Mouse (Mus musculus): ENCODE measurements around the gene Dnmt1. TPM values are rescaled to one million over a fixed set of nuclear protein-coding genes. Genes with fewer than 3 reads are reported as not detected.

The Dnmt1 gene
- total RNA-seq, 1 experiment, result 122 TPM

GRCm38 (mm10) chr9:20966008-20966407 lies 6.3 kb upstream of the Dnmt1 start:
- H3K36me3 ChIP-seq (ENCODE audit: control insufficient read depth, insufficient read depth, low read length, poor library complexity, severe bottlenecking), result peaks cover 36% of the 10 kb centered on the region
- in situ Hi-C loops (cut with MboI; ENCODE audit: low sequenced_read_pairs in 2 of 2, unreplicated experiment in 2 of 2), result no loop called here

GRCm38 (mm10) chr9:20965606-20966005 lies 5.9 kb upstream of the Dnmt1 start:
- Histone ChIP-seq H3K36me3 (ENCODE audit: control insufficient read depth, insufficient read depth, low read length, poor library complexity, severe bottlenecking) (peaks cover 36% of the 10 kb centered on the region), H3K9me3 (ENCODE audit: control insufficient read depth, insufficient read depth, low read depth, low read length) (no peaks in the 10 kb centered on the region), H3K27ac (ENCODE audit: insufficient read depth, low read depth, low read length, poor library complexity, severe bottlenecking) (no peak overlapping the region), H3K9ac (ENCODE audit: insufficient read depth, low read depth, low read length, poor library complexity, severe bottlenecking) (no peak overlapping the region), H3K4me3 (ENCODE audit: insufficient read depth in 1 of 2, low read depth in 1 of 2, low read length in 2 of 2, poor library complexity in 1 of 2, severe bottlenecking in 1 of 2) (no peak overlapping the region), H3K4me1 (ENCODE audit: control insufficient read depth in 2 of 2, insufficient read depth in 2 of 2, low read length in 2 of 2, poor library complexity in 1 of 2) (peaks cover 4 to 13% of the 10 kb centered on the region in 2 experiments; a peak in 2 of 4 replicates)
- in situ Hi-C loops (cut with MboI; ENCODE audit: low sequenced_read_pairs in 2 of 2, unreplicated experiment in 2 of 2), result no loop called here
- TF ChIP-seq MAFK (IDR thresholded peaks at IDR 0.05; ENCODE audit: insufficient read depth, low read depth, low read length) (no peak), CHD2 (IDR thresholded peaks at IDR 0.05; ENCODE audit: low read depth, low read length) (no peak), ZNF384 (IDR thresholded peaks at IDR 0.05; ENCODE audit: low read depth, low read length) (no peak), ZC3H11A (IDR thresholded peaks at IDR 0.05; ENCODE audit: borderline replicate concordance, low read depth, low read length) (no peak), HCFC1 (IDR thresholded peaks at IDR 0.05; ENCODE audit: borderline replicate concordance, insufficient read depth, low read length) (no peak)
- no peak for DNase-seq (ENCODE audit: low read depth, low spot score)

More at GRCm38 (mm10) chr9:20966008-20966407, 6.3 kb upstream of the Dnmt1 start:
- no peak overlapping the region for H3K9ac ChIP-seq (ENCODE audit: insufficient read depth, low read depth, low read length, poor library complexity, severe bottlenecking)
- H3K9me3 ChIP-seq (ENCODE audit: control insufficient read depth, insufficient read depth, low read depth, low read length), result no peaks in the 10 kb centered on the region
- H3K27ac ChIP-seq (ENCODE audit: insufficient read depth, low read depth, low read length, poor library complexity, severe bottlenecking), result no peak overlapping the region
- TF ChIP-seq CHD2 (IDR thresholded peaks at IDR 0.05; ENCODE audit: low read depth, low read length), result no peak
- TF ChIP-seq ZNF384 (IDR thresholded peaks at IDR 0.05; ENCODE audit: low read depth, low read length), result no peak
- no peak for TF ChIP-seq HCFC1 (IDR thresholded peaks at IDR 0.05; ENCODE audit: borderline replicate concordance, insufficient read depth, low read length)
- no peak for TF ChIP-seq MAFK (IDR thresholded peaks at IDR 0.05; ENCODE audit: insufficient read depth, low read depth, low read length)
- no peak for TF ChIP-seq ZC3H11A (IDR thresholded peaks at IDR 0.05; ENCODE audit: borderline replicate concordance, low read depth, low read length)
- H3K4me1 ChIP-seq (ENCODE audit: control insufficient read depth in 2 of 2, insufficient read depth in 2 of 2, low read length in 2 of 2, poor library complexity in 1 of 2), result peaks cover 6 to 13% of the 10 kb centered on the region in 2 experiments; a peak in 2 of 4 replicates
- H3K4me3 ChIP-seq (ENCODE audit: insufficient read depth in 1 of 2, low read depth in 1 of 2, low read length in 2 of 2, poor library complexity in 1 of 2, severe bottlenecking in 1 of 2), result no peak overlapping the region
- DNase-seq (ENCODE audit: low read depth, low spot score), result no peak

- Histone ChIP-seq H3K9ac (ENCODE audit: insufficient read depth, low read depth, low read length, poor library complexity, severe bottlenecking) (no peak overlapping the region), H3K27ac (ENCODE audit: insufficient read depth, low read depth, low read length, poor library complexity, severe bottlenecking) (no peak overlapping the region), H3K4me1 (ENCODE audit: control insufficient read depth in 2 of 2, insufficient read depth in 2 of 2, low read length in 2 of 2, poor library complexity in 1 of 2) (peaks cover 0 to 13% of the 10 kb centered on the region in 2 experiments; a peak in 1 of 4 replicates), H3K4me3 (ENCODE audit: insufficient read depth in 1 of 2, low read depth in 1 of 2, low read length in 2 of 2, poor library complexity in 1 of 2, severe bottlenecking in 1 of 2) (no peak overlapping the region), H3K9me3 (ENCODE audit: control insufficient read depth, insufficient read depth, low read depth, low read length) (no peaks in the 10 kb centered on the region), H3K36me3 (ENCODE audit: control insufficient read depth, insufficient read depth, low read length, poor library complexity, severe bottlenecking) (peaks cover 9% of the 10 kb centered on the region)
- no peak for DNase-seq (ENCODE audit: low read depth, low spot score)
- TF ChIP-seq CHD2 (IDR thresholded peaks at IDR 0.05; ENCODE audit: low read depth, low read length) (no peak), HCFC1 (IDR thresholded peaks at IDR 0.05; ENCODE audit: borderline replicate concordance, insufficient read depth, low read length) (no peak), MAFK (IDR thresholded peaks at IDR 0.05; ENCODE audit: insufficient read depth, low read depth, low read length) (no peak), ZNF384 (IDR thresholded peaks at IDR 0.05; ENCODE audit: low read depth, low read length) (no peak), ZC3H11A (IDR thresholded peaks at IDR 0.05; ENCODE audit: borderline replicate concordance, low read depth, low read length) (no peak)
- in situ Hi-C loops (cut with MboI; ENCODE audit: low sequenced_read_pairs in 2 of 2, unreplicated experiment in 2 of 2), result no loop called here
Observed at GRCm38 (mm10) chr9:20961557-20961956, 1.9 kb upstream of the Dnmt1 start.

GRCm38 (mm10) chr9:20956989-20957388 lies 2.7 kb downstream of the Dnmt1 start:
- Histone ChIP-seq H3K9me3 (ENCODE audit: control insufficient read depth, insufficient read depth, low read depth, low read length) (no peaks in the 10 kb centered on the region), H3K36me3 (ENCODE audit: control insufficient read depth, insufficient read depth, low read length, poor library complexity, severe bottlenecking) (no peaks in the 10 kb centered on the region), H3K4me3 (ENCODE audit: insufficient read depth in 1 of 2, low read depth in 1 of 2, low read length in 2 of 2, poor library complexity in 1 of 2, severe bottlenecking in 1 of 2) (no peak overlapping the region), H3K4me1 (ENCODE audit: control insufficient read depth in 2 of 2, insufficient read depth in 2 of 2, low read length in 2 of 2, poor library complexity in 1 of 2) (peaks cover 0 to 2% of the 10 kb centered on the region in 2 experiments; a peak in 1 of 4 replicates), H3K9ac (ENCODE audit: insufficient read depth, low read depth, low read length, poor library complexity, severe bottlenecking) (no peak overlapping the region), H3K27ac (ENCODE audit: insufficient read depth, low read depth, low read length, poor library complexity, severe bottlenecking) (no peak overlapping the region)
- DNase-seq (ENCODE audit: low read depth, low spot score), result no peak
- in situ Hi-C loops (cut with MboI; ENCODE audit: low sequenced_read_pairs in 2 of 2, unreplicated experiment in 2 of 2), result no loop called here
- TF ChIP-seq ZC3H11A (IDR thresholded peaks at IDR 0.05; ENCODE audit: borderline replicate concordance, low read depth, low read length) (no peak), HCFC1 (IDR thresholded peaks at IDR 0.05; ENCODE audit: borderline replicate concordance, insufficient read depth, low read length) (no peak), CHD2 (IDR thresholded peaks at IDR 0.05; ENCODE audit: low read depth, low read length) (no peak), MAFK (IDR thresholded peaks at IDR 0.05; ENCODE audit: insufficient read depth, low read depth, low read length) (no peak), ZNF384 (IDR thresholded peaks at IDR 0.05; ENCODE audit: low read depth, low read length) (no peak)
